Mouse (Mus musculus) gastrocnemius, adult 18-20 months (tissue): ENCODE data around the gene Gm11627. TPM values are rescaled to one million over a fixed set of nuclear protein-coding genes. Genes with fewer than 3 reads are reported as not detected.
"Not testable (repeated sequence)": the region's sequence is repeated elsewhere in the genome, so short reads cannot be mapped to it uniquely, and the experiment has no call there.

Experiments
- DNase-seq: peaks from one replicate; pipeline ENCODE4 v3.0.0; 2021; ENCODE audit warnings: low spot score
- long read RNA-seq, 2 experiments: library from polyadenylated mRNA; stranded (forward); transcript quantifications; one replicate each; pipeline ENCODE4 v2.0.0; 2021
- total RNA-seq, 2 experiments: library from RNA; stranded (reverse); gene quantifications; 2 replicates each; pipeline ENCODE4 v1.2.3; 2021

Gene Gm11627
- total RNA-seq = under 1 TPM in 1 of 2 experiments, not detected in 1; 0.43 TPM
- long read RNA-seq, experiment 1 = 0 reads
- long read RNA-seq, experiment 2, partial matches to known transcripts = 1 of 1 reads
- long read RNA-seq, experiment 2, other reads (novel, unspliced or antisense) = 0 of 1 reads

- no peak for DNase-seq
These were observed at the start of gene Gm11627 for GRCm38 (mm10) chr11:102579165-102580033. TSS of gene Gm11627 (minus strand) at chr11:102579461.

- no peak for DNase-seq
These were observed 49.3 kb upstream of the Gm11627 start for GRCm38 (mm10) chr11:102628529-102628928.

GRCm38 (mm10) chr11:102627171-102627931 lies 48.1 kb upstream of the Gm11627 start:
- DNase-seq = no peak

GRCm38 (mm10) chr11:102624888-102625407 lies 45.7 kb upstream of the Gm11627 start:
- DNase-seq = no peak

- DNase-seq = no peak
These were observed 44.9 kb upstream of the Gm11627 start for GRCm38 (mm10) chr11:102623876-102624789.

GRCm38 (mm10) chr11:102619449-102619848 lies 40.2 kb upstream of the Gm11627 start:
- no peak for DNase-seq

GRCm38 (mm10) chr11:102611317-102611705 lies 32.0 kb upstream of the Gm11627 start:
- no peak for DNase-seq

- no peak for DNase-seq
These were observed 31.5 kb upstream of the Gm11627 start for GRCm38 (mm10) chr11:102610675-102611316.

GRCm38 (mm10) chr11:102610260-102610659 lies 31.0 kb upstream of the Gm11627 start:
- DNase-seq = no peak

- DNase-seq = no peak
These were observed 30.2 kb upstream of the Gm11627 start for GRCm38 (mm10) chr11:102609483-102609882.

- DNase-seq = no peak
These were observed 29.4 kb upstream of the Gm11627 start for GRCm38 (mm10) chr11:102608691-102609090.

- DNase-seq = no peak
These were observed 28.7 kb upstream of the Gm11627 start for GRCm38 (mm10) chr11:102607686-102608548.

- DNase-seq = not testable (repeated sequence)
These were observed 27.9 kb upstream of the Gm11627 start for GRCm38 (mm10) chr11:102607201-102607600.

- DNase-seq = no peak
These were observed 27.5 kb upstream of the Gm11627 start for GRCm38 (mm10) chr11:102606751-102607171.

GRCm38 (mm10) chr11:102605553-102606416 lies 26.5 kb upstream of the Gm11627 start:
- DNase-seq = no peak

- no peak for DNase-seq
These were observed 25.7 kb upstream of the Gm11627 start for GRCm38 (mm10) chr11:102604777-102605552.

GRCm38 (mm10) chr11:102604010-102604584 lies 24.8 kb upstream of the Gm11627 start, which contains the start of gene Fzd2:
TSS of gene Fzd2 (plus strand) at chr11:102604396.
- peak; percentile 90 for DNase-seq
